Mouse (Mus musculus): ENCODE data around the gene Gm10638.

DNA sequence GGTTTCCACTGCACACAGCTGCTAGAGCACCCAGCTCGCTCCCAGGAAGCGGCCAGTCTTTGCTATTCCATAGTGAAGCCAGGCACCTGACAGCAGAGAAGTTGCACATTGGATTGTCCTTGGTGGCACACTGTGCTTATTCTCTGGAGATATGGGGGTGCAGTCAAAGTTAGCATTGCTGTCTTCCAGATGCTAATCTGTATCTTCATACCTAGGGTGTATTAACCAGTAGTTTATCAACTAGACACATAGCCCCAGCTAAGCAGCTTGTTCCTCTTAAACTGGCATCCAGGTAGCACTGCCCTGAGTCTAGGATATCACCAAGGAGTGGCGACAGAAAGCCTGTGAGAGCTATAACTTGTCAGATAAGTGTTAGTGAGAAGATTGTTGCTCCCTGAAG, 32.9 kb upstream of the Gm10638 start:
- TF ChIP-seq CTCF (IDR thresholded peaks at IDR 0.05; ENCODE audit: extremely low read depth, insufficient read length, insufficient replicate concordance, low read depth, low read length) (no peak), POLR2A (IDR thresholded peaks at IDR 0.05; ENCODE audit: low read depth, low read length) (no peak)
